Mouse (Mus musculus): Measurements from ENCODE around the gene Cd209a. TPM values are rescaled to one million over a fixed set of nuclear protein-coding genes. Genes with fewer than 3 reads are reported as not detected.

The Cd209a gene
- total and polyA plus RNA-seq, 3 experiments: not detected

DNA sequence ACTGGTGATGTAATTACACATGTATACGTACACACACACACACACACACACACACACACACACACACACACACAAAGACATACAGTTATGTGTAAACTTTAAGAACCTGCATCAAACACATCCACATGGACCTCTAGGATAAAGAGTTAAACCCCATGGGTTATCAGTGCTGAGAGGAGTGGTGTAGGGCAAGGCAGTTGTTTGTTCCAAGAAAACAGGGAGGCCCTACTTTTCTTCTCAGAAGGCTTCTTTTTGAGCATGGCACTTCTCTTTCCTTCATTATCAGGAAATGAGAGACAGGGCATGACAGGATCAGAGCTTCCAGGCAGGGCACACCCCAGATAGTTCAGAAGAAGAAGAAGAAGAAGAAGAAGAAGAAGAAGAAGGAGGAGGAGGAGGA, 14.7 kb downstream of the Cd209a start (continued):
- TF ChIP-seq EP300 (IDR thresholded peaks at IDR 0.05; ENCODE audit: low read length): no peak

DNA sequence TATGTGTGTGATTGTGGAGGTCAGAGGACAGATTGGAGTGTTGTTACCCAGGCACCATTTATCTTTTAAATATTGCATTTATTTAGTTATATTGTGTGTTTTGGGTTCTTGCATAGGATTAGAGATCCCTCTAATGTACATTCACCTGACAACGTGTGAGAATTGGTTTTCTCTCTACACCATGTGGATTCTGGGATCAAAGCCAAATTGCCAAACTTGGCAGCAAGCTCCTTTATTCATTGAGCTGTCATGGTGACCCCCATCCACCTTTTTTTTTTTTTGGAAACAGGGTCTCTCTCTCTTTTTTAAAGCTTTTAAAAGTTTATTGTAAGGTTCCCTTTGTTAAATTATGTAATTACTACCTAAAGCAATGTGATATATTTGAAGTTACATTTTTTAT, 27.7 kb downstream of the Cd209a start:
- no peaks in the 10 kb centered on the region for H3K36me3 ChIP-seq (replicated peaks in 1 of 2; ENCODE audit: control insufficient read depth in 1 of 2, insufficient read depth in 1 of 2, low read length in 1 of 2)
- H3K79me2 ChIP-seq (replicated peaks; ENCODE audit: control insufficient read depth, extremely low read depth, insufficient read depth, poor library complexity, severe bottlenecking): no peaks in the 10 kb centered on the region
- H3K27ac ChIP-seq (ENCODE audit: insufficient read depth, low read depth): no peak overlapping the region
- no peaks in the 10 kb centered on the region for H3K4me1 ChIP-seq (ENCODE audit: control insufficient read depth in 1 of 2, insufficient read depth in 2 of 2)
- no peak overlapping the region for H3K9ac ChIP-seq (ENCODE audit: insufficient read depth, low read depth)
- no peak for DNase-seq (ENCODE audit: extremely low read depth)
- no peak overlapping the region for H3K4me3 ChIP-seq (replicated peaks in 1 of 3; ENCODE audit: low read depth in 2 of 3, low read length in 2 of 3, poor library complexity in 1 of 3)
- in situ Hi-C loops (cut with MboI; ENCODE audit: low pct_ligation_motif_present, low pct_unique_long_range_greater_than_20kb, low sequenced_read_pairs) (loop anchor here (25.0 kb wide), 2 partner anchors 416 to 641 kb away; partner anchors contain the start of gene Cd209g), dilution Hi-C loops (cut with MboI; ENCODE audit: extremely low pct_ligation_motif_present, extremely low pct_unique_long_range_greater_than_20kb, low sequenced_read_pairs) (no loop called here)
- no peak overlapping the region for H3K4me2 ChIP-seq (ENCODE audit: insufficient read depth, low read depth, poor library complexity, severe bottlenecking)
- peaks cover 26% of the 10 kb centered on the region for H3K27me3 ChIP-seq (replicated peaks)
- no peaks in the 10 kb centered on the region for H3K9me3 ChIP-seq (replicated peaks; ENCODE audit: low read length)
- no peak for TF ChIP-seq SMC3 (IDR thresholded peaks at IDR 0.05; ENCODE audit: low read depth, low read length)

DNA sequence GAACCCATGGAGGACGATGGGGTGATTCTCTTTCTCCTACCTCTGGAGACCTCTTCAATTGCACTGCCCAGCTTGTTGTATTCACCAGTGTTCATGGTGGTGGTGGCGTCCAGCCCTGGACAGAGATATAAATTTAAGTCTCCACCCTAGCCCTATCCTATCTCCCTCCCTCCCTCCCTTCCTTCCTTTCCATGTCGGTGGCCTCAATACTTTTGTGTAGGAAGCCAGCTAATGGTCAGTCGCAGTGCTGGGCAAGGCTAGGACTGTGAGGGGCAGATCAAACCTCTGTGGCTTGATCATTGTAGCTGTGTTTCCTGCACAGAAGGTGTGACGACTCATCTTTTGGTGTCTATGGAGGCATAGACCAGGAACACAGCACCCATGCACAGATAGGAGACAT, 28.2 kb downstream of the Cd209a start, which contains the start of gene Clec4g:
Clec4g (minus strand) TSS at position 101 of the 400 bp plus-strand sequence.
- H3K4me2 ChIP-seq (ENCODE audit: insufficient read depth, low read depth, poor library complexity, severe bottlenecking): no peak within 1 kb of the TSS
- H3K36me3 ChIP-seq (replicated peaks in 1 of 2; ENCODE audit: control insufficient read depth in 1 of 2, insufficient read depth in 1 of 2, low read length in 1 of 2): no peaks in the 10 kb centered on the region
- H3K27ac ChIP-seq (ENCODE audit: insufficient read depth, low read depth): no peak within 1 kb of the TSS
- no peak within 1 kb of the TSS for H3K9ac ChIP-seq (ENCODE audit: insufficient read depth, low read depth)
- H3K27me3 ChIP-seq (replicated peaks): peaks cover 28% of the 10 kb centered on the region
- dilution Hi-C loops (cut with MboI; ENCODE audit: extremely low pct_ligation_motif_present, extremely low pct_unique_long_range_greater_than_20kb, low sequenced_read_pairs) (no loop called here), in situ Hi-C loops (cut with MboI; ENCODE audit: low pct_ligation_motif_present, low pct_unique_long_range_greater_than_20kb, low sequenced_read_pairs) (loop anchor here (25.0 kb wide), 2 partner anchors 417 to 642 kb away; partner anchors contain the start of gene Cd209g)
- no peak for TF ChIP-seq HCFC1 (IDR thresholded peaks at IDR 0.05; ENCODE audit: low read depth, low read length)
- TF ChIP-seq RCOR1 (conservative IDR thresholded peaks at IDR 0.05; ENCODE audit: low read depth, low read length): no peak
- no peak for TF ChIP-seq POLR2AphosphoS2 (IDR thresholded peaks at IDR 0.05; ENCODE audit: low read depth, low read length)
- TF ChIP-seq SIN3A (IDR thresholded peaks at IDR 0.05; ENCODE audit: low read length): no peak
- TF ChIP-seq ZC3H11A (IDR thresholded peaks at IDR 0.05; ENCODE audit: low read depth, low read length): no peak
- TF ChIP-seq MXI1 (IDR thresholded peaks at IDR 0.05; ENCODE audit: low read depth, low read length): no peak
- no peak for TF ChIP-seq NELFE (IDR thresholded peaks at IDR 0.05; ENCODE audit: low read depth, low read length)
- no peak for TF ChIP-seq CTCF (conservative IDR thresholded peaks at IDR 0.05 in 1 of 2, IDR thresholded peaks at IDR 0.05 in 1 of 2; ENCODE audit: low read depth in 2 of 2, low read length in 2 of 2)
- no peak for TF ChIP-seq SMC3 (IDR thresholded peaks at IDR 0.05; ENCODE audit: low read depth, low read length)
- TF ChIP-seq JUN (IDR thresholded peaks at IDR 0.05; ENCODE audit: insufficient read depth, low read depth, low read length): no peak
- TF ChIP-seq USF1 (IDR thresholded peaks at IDR 0.05; ENCODE audit: low read depth, low read length): no peak
- TF ChIP-seq KAT2A (IDR thresholded peaks at IDR 0.05; ENCODE audit: insufficient replicate concordance, low read length): no peak
- no peak for TF ChIP-seq PAX5 (IDR thresholded peaks at IDR 0.05; ENCODE audit: low read length)
- no peak for TF ChIP-seq POLR2A (IDR thresholded peaks at IDR 0.05; ENCODE audit: low read depth, low read length)
- no peaks in the 10 kb centered on the region for H3K79me2 ChIP-seq (replicated peaks; ENCODE audit: control insufficient read depth, extremely low read depth, insufficient read depth, poor library complexity, severe bottlenecking)
- H3K4me1 ChIP-seq (ENCODE audit: control insufficient read depth in 1 of 2, insufficient read depth in 2 of 2): no peaks in the 10 kb centered on the region
- no peak within 1 kb of the TSS for H3K4me3 ChIP-seq (replicated peaks in 1 of 3; ENCODE audit: low read depth in 2 of 3, low read length in 2 of 3, poor library complexity in 1 of 3)
- no peak for DNase-seq (ENCODE audit: extremely low read depth)
- H3K9me3 ChIP-seq (replicated peaks; ENCODE audit: low read length): no peaks in the 10 kb centered on the region
